Mouse (Mus musculus): ENCODE results near the gene Gse1.

- TF ChIP-seq USF1 (IDR thresholded peaks at IDR 0.05; ENCODE audit: low read depth, low read length) (no peak), SMC3 (IDR thresholded peaks at IDR 0.05; ENCODE audit: low read depth, low read length) (no peak), ETS1 (IDR thresholded peaks at IDR 0.05; ENCODE audit: low read depth, low read length) (no peak), GATA1 (IDR thresholded peaks at IDR 0.05; ENCODE audit: low read depth, low read length) (no peak), TAL1 (IDR thresholded peaks at IDR 0.05; ENCODE audit: low read length) (no peak), CHD2 (IDR thresholded peaks at IDR 0.05; ENCODE audit: low read length) (no peak), CTCF (IDR thresholded peaks at IDR 0.05 in 2 of 3, conservative IDR thresholded peaks at IDR 0.05 in 1 of 3; ENCODE audit: control insufficient read depth in 1 of 3, insufficient read depth in 1 of 3, low read depth in 2 of 3, low read length in 3 of 3, poor library complexity in 1 of 3, severe bottlenecking in 1 of 3) (no peak), NRF1 (IDR thresholded peaks at IDR 0.05; ENCODE audit: insufficient read depth, low read depth, low read length, poor library complexity, severe bottlenecking) (no peak), POLR2A (IDR thresholded peaks at IDR 0.05; ENCODE audit: control insufficient read depth in 1 of 2, insufficient read depth in 1 of 2, low read depth in 1 of 2, low read length in 2 of 2, poor library complexity in 1 of 2) (no peak), HCFC1 (IDR thresholded peaks at IDR 0.05; ENCODE audit: low read depth, low read length) (no peak), MXI1 (IDR thresholded peaks at IDR 0.05; ENCODE audit: low read depth, low read length) (no peak), E2F4 (IDR thresholded peaks at IDR 0.05; ENCODE audit: borderline replicate concordance, low read depth, low read length) (no peak), ZKSCAN1 (IDR thresholded peaks at IDR 0.05; ENCODE audit: low read depth, low read length) (no peak)
Measured at GRCm38 (mm10) chr8:120549922-120550321, 321.7 kb downstream of the Gse1 start.

All from MEL (cell line).